Mouse (Mus musculus): ENCODE measurements around the gene Lrrc4.
A peak's percentile ranks its signal among the peaks of the same experiment; 100 is the strongest.

Lrrc4 gene

DNA sequence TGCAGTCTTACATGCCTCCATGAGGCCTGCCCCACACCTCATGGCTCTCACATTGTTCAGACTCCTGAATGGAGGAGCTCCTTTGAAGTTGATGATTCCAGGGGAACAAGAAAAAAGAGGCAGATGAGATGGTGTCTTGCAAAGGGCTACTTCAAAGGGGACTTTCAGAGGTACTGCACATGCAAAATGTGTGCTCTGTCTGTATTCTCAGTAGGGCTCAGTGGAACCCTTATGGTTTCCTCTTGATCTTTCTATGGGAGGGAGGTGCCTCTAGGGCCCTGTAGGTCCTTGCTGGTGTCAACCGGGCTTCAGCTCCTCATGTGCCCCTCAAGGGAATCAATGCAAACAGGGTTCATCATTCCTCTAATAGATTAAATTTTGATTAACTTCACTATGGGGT lies 159.2 kb downstream of the Lrrc4 start:
- no peak for DNase-seq (ENCODE audit: low spot score)

DNA sequence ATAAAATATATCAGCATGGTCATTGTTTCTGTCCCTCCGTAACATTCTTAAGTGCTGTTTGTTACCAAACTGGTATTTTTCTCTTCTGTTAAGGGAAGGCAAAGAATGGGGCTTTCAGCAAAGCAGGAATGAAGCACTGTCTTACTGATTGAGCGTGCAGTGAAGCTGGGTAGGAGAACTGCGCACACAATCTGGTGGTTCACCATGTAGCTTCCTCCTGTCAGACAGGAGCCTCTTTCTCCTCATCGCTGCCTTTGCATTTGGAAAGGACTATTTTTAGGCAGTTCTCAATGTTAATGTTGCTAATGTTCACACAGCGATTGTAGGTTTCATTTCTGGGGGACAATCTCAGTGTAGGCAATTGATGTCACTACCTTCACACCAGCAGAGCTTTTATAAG lies 162.3 kb downstream of the Lrrc4 start:
- no peak for DNase-seq (ENCODE audit: low spot score)

DNA sequence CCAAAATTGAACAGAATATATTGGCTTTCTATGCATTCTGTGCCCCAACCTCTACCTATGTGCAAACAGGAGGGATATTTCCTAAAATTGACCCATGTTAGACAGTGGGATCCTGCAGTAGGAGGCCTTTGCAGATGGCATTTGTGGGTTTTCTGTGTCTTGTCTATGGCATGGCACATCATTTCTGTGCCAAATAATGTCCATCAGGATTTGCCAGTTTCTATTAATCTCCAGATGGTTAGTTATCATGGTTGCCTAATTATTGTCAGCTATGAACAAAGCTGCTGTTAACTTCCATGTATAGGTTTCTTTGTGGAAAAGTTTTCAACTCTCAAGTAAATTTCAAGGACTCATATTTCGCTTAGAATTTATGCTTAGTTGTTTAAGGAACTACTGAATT lies 164.0 kb downstream of the Lrrc4 start:
- no peak for DNase-seq (ENCODE audit: low spot score)

DNA sequence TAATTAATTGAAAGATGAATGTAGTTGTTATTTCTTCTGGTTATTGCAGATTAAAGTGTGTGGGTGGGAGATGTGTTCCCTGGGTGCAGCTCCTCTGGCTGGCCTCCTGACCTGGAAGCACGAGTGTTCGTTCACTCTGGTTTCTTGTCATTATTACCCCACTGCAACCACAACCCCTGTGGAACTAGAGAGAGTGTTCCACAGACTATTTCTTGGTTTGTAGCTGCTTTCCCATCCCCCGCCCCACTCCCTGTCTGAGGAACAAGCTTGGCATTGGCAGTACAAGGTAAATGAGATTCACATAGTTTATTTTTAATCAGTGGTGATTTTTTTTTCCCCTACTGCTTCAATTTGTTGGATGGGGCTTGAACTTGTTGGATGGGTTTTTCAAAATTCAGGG lies 166.8 kb downstream of the Lrrc4 start:
- DNase-seq (ENCODE audit: low spot score), result no peak

DNA sequence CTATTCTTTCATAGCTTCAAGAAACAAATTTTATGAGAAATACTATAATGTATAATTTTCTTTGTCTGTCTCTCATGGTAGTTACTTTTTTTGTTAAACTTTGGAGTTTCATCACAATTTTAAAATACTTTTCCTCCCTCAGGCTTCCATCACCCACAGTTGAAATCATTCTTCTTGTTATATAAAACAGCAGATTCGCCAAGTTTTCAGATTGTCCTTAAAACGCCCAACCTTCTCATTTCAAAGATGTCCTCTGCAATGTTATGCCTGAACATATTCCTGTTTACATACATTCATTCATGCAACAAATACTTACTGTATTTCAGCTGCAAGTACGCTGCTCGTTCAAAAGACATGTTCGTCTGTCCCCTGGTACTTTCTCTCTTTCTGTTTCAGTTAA lies 167.9 kb downstream of the Lrrc4 start:
- no peak for DNase-seq (ENCODE audit: low spot score)

DNA sequence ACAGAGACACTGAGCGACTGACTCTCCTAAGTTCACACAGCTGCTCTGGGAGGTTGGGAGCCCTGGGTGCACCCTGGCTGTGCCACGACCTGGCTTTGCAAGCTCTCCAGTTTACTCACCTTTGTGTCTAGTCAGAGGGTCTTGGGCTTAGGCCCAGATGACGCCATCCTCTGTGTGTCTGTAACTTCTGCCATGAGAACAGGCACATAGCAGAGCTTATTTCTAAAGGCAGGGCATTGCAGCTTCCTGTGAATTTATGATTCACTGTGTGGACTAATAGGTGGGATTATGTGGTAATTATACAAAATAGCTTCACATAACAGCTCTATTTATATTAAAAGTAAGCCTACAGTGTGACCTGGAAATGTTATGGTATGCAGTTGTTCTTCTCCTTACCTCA lies 168.5 kb downstream of the Lrrc4 start:
- no peak for DNase-seq (ENCODE audit: low spot score)

DNA sequence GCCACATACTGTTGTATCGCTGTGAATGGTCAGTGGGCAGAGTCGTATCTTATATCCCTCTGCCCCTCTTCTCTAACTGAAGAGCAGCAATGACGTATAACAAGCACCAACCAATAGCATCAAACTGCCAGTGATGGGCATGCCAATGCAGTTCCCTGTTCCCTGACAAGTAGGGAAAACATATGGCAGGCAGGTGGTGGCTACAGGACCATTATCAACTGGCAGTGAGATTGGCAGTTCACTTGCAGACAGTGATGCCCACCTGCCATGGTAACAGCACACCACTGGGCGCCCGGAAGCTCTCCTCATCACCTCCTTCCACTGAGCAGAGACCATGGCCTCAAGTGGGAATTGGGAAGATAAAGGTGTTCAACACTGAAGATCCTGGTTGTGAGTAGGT lies 175.0 kb downstream of the Lrrc4 start:
- no peak for DNase-seq (ENCODE audit: low spot score)

DNA sequence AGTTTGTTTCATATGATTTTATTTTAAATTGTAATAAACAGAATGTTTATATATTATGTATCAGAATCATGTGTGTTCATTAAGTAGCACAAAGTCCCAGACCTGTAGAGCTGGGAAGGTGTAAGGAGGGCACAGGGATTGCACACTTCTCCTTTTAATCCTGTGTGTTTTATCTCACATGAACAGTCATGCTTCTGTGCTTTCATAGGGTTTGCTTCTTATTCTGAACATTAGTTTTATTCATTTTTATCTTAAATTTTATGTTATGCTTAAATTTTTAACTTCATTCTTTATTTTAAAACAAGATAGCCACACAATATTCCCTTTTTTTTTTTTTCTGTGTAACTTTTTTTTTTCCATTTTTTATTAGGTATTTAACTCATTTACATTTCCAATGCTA lies 186.3 kb downstream of the Lrrc4 start:
- no peak for DNase-seq (ENCODE audit: low spot score)

DNA sequence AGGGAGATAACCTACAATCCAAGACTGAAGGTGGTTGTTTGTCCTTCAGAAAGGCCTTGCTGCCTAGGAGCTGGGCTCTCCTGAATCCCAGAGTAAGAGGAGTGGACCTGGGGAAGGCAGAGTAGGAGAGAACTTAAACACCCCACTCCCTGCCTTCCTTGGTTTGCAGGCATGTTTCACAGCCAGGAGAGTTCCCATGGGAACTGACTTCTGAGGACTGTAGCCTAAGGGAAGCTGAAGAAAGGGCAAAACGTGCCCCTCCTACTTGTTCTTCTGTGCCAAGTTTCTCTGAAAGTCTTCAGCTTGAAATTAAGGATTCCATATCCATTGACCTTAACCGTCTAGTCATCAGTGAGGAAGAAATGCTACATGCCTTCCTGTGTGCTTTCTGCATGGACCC lies 188.6 kb downstream of the Lrrc4 start:
- DNase-seq (ENCODE audit: low spot score), result no peak

DNA sequence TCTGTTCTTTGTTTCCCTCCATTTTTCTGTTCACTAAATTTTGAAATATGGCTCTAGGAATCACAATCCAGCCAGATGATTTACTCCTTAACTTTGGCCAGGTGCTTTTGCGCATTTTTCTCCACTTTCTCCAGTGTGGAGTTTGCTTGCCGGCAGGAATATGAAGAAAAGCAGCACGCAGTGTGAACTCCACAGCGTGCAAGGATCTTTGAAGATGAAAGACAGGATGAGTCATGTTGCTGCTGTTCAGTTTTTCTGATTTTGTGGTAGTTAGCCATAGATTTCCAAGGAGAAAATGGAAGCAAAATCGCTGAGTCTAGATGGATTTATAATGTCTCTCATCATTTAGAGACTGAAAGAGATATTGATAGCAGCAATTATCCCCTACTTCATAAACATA lies 191.5 kb downstream of the Lrrc4 start:
- DNase-seq (ENCODE audit: low spot score), result no peak

DNA sequence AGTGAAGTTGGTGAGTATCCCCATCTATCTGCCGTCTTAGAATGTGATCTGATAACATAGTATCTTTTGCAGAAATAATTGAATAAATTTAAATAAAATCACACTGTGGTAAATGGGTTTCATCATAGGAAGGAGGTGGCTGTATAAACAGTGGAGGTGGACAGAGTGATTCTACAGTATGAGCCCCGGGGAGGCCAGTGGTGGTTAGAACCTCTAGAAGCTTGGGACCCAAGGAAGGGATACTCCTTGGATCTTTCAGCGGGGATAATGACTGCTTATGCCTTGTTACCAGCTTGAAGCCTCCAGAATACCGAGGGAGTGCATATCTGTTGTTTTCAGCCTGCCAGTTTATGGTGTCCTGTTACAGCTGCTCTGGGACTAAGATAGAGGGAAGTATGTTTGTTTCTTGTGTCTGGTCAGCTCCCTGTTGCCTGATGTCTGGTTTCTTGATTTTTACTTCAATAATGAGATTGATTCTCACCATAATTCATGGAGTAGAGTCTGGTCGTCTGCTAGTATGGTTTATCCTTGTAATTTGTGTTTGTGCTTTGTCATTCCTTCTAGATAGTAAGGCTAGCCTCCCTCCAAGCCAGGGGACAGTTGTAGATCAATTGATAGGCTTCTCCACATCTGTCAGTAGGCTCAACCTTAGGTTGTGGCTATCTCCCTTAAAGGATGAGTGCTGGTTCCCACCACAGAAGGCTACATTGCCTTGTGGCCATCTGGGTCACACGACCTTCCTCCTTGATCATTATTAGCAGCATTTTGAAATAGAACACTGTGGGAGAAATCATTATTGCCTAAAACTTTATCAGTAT lies 195.8 kb downstream of the Lrrc4 start:
- no peak for DNase-seq (ENCODE audit: low spot score)

DNA sequence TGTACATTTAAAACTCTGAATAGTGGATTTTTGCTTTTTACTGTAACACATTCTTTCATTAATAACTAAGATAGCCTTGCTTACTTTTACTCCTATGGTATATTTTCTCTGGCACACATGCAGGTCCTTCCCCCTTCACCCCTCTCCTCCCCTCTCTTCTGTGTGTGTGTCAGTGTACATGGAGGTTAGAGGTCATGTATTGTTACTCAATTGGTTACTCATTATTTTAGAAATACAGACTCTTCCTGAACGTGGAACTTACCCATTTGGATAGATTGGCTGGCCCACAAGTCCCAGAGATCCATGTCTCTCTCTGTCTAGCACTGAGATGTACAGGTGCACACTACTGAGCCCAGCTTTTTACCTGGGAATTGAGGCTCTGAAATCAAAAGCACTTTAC lies 196.5 kb downstream of the Lrrc4 start:
- DNase-seq (ENCODE audit: low spot score), result no peak

DNA sequence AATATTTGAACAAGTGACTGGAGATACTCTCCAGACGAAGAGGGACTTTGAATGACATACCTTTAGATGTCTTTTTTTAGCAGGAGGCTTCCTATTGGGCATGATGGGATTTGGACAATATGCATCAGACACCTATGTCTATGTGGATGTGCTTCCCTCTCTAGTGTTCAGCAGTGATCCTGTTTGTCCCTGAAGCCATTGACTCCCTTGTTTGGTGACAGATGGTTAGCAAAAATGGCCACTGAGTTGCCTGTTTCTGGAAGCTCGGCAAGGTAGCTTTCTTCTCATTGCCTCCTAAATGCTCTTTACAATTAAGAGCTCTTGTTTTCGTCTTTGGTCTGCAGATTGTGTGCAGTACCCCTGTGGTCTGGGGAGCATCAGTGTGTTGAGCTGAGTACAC lies 197.9 kb downstream of the Lrrc4 start:
- no peak for DNase-seq (ENCODE audit: low spot score)

DNA sequence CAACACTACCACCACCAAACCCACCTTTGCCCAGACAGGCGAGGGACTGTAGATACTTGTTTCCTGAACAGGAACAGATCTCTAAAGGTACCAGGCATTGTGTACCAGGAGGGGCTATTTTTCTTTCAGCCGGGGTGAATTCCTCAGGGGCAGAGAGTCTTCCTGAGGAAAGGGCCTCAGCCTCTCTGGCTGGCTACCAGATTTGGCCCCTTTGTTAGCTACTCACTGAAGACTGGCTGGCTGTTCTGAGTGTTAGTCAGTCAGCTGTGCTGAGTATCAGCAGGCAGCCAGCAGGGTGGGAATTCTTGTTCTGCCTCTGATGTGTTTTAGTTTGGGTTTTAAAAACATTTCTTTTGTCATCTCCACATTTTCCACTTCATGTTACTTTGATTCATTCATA lies 198.4 kb downstream of the Lrrc4 start:
- no peak for DNase-seq (ENCODE audit: low spot score)

DNA sequence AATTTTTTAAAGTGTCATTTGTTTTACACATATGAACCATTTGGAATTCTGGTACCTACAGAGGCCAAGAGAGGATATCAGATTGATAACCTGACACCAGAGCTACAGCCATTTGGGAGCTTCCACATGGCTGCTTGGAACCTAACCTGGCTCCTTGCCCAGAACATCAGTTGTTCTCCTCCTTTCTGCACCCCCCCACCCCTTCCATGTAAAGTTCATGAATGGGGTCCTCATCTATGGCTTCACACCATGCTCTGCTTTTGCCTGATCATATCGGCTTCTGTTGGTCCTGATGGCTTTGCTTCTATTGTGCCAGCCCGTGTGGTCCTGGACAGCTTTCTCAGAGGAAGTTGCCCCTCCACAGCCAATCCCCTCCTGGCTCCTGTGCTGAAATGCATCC lies 200.6 kb downstream of the Lrrc4 start:
- DNase-seq (ENCODE audit: low spot score), result no peak

DNA sequence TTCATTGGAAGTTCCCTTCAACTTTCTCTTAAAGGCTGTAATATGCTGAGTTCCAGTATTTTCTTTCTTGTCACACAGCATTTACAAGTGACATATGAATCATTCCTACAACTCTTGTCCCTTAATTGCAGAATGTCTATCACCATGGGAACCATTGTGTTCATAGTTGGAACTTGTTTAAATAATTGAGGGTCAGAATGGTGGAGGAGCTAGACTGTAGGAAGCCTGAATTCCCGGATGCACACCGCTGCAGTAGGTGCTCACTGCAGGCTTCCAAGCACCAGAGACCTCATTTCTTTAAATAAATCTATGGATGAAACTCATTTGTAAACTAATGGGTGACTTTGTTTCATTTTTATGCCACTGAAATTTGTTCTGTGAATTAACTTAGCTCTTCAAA lies 201.7 kb downstream of the Lrrc4 start:
- DNase-seq (ENCODE audit: low spot score), result no peak

DNA sequence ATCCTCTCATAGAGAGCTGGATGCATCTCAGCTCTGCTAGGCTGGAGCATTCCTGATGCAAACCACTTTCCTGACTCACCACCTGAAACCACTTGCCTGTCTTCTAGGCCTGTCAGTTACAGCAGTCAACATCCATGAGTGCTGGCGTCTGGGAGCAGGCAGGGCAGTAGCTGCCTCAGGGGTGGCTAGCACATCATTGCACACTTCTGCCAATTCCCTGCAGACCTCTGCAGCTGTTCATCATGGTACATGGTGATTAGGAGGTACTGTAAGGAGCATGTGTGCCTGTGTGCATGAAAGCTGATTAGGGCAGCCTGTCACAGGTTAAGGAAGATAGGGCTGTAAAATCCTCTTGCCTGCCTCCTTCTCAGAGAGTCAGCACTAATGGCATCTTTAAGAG lies 203.1 kb downstream of the Lrrc4 start:
- DNase-seq (ENCODE audit: low spot score), result no peak

DNA sequence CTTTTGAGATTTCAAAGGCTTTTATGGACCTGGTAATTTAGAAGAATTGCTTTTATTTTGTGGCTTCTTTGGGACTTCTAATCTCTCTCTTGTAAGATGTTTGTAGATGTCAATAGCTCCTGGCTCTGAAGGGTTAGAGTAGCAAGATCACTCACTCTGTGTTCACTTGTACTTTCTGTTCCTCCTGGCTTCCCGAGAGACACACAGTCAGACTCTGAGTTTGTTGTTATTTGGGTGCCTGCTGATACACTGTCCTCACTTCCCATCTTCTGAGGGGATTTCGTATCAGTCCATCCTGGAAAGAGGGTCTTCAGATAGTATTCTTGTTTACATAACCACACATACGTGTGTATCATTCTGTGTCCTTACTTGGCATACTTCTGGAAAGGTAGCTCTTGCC lies 208.6 kb downstream of the Lrrc4 start:
- DNase-seq (ENCODE audit: low spot score), result no peak

DNA sequence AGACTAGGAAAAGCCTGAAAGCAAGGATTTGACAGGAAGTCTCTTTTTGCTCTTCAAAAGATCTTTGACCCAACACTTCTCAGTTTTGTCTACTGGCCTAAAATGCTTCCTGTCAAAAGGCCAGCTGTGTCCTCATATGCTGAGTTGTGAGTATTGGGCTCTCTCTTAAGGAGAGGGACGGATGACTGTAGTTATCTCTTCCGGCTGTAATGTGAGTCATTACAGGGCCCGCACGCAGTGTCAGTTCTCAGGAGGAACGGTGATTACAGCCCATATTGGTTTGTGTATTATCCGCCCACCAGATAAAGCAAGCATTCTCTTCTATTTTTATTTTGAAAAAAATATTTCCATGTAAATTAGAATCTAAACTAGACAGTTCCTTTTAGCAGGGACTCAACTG lies 209.0 kb downstream of the Lrrc4 start:
- no peak for DNase-seq (ENCODE audit: low spot score)

DNA sequence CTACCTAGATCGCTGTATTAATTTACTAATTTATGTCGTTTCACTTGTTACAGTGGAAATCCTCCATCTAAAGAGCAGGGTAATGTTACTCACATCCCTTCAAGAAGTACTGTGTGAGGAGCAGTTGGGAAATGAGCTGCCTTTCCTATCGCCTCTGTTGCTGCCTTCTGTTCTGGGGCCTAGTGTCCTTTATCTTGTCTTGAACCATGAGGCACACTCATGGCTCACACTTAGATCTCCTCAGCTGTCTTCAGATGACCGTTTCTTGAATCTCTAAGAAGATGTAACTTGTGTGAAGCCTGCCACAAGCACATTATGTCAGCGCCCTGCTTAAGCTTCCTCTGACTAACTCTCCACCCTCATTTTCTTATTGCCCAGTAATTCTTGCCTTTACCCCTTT lies 209.6 kb downstream of the Lrrc4 start:
- no peak for DNase-seq (ENCODE audit: low spot score)

DNA sequence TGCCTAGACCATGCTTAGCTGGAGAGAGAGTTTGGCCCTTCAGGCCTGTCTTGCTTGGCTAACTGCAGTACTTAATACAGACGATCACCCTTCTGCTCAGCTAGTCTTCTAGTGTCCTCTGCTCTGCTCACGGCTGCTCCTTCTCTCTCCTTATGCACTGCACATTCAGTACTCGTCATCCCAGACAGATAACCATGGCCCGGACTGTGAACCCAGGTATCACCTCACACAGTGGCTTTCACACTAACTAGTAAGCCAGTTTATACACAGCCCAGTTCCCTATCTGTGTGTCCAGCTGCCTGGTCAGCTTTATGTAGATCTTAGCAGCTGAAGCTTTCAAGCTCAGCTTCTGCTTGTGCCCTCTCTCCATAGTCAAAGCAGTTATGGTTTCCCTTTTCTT lies 210.1 kb downstream of the Lrrc4 start:
- DNase-seq (ENCODE audit: low spot score), result no peak

DNA sequence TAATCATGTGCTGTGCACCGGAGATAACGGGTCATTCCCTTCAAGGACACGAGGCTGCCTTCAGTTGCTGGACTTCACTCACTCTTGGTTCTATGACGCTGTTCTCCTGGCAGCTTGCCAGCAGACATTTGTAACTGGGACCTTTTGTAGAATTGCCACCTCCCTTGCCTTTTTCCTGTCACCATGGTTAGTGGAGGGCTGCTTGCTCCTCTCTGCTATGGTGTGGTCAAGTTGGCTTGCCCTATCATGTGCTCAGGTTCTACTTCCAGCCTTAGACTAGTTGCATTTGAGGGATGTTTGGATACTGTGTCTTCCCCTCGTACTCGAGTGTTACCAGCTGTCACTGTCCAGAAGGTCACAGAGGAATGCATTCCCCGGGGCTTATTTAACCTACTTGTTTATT lies 212.8 kb downstream of the Lrrc4 start:
- peak; percentile 10 for DNase-seq (ENCODE audit: low spot score)

DNA sequence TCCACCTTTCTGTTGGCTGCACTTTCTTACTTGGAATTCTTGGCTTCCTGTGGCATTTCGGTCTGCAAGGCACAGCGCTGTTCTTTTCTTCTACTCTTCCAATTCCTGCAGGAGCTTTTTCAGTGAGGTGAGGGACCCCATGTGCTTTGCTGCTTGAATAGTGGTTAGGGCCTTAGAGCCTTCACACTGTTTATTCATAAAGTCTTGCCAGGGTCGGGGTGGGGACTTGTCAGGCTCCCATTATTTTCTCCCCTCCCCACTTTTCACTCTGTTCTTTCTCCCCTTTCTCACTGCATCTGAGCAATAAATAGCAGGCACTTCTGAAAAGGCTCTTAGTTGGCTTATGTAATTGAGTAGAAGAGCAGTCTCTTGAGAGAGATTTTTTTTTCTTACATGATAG lies 213.2 kb downstream of the Lrrc4 start:
- DNase-seq (ENCODE audit: low spot score), result no peak

DNA sequence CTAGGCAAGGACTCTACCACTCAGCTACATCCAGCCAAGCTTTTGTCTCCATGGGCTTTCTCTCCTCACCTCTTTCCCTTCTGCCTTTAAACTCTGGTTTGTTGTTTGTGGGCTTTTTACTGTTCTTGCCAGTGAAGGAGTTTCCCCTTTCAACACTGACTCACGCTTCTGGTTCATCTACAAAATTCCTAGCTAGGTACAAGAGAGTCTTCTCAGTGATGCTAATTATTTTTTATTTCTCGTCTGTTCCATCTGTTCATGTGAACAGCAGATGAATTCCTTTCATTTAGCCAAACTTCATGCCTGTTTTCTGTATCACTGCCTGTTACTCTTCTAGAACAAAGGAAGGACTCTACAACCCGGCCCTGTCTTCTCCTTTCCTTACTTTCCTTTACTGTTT lies 215.6 kb downstream of the Lrrc4 start:
- DNase-seq (ENCODE audit: low spot score), result no peak

DNA sequence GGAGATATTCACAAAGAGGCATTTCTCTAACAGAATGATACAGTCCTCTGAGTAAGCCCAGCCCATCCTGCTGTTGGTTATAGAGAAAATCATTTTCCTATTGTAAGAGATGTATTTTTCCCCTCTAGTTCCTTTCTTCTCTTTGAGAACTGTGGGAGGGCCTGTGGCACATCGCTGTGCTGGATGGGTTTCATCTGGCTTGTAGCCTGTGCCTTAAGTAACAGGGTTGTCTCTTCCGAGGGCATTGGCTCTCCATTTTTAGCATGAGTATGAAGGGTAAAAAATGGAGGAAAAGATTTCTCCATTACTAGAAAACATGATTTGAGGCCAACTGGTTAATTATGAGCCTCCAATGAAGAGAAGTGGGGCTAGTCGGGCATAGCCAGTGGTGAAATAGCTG lies 216.1 kb downstream of the Lrrc4 start:
- DNase-seq (ENCODE audit: low spot score), result no peak
